Mouse (Mus musculus) left cerebral cortex, postnatal 25 days (tissue): ENCODE measurements around the gene Olfr790. TPM values are rescaled to one million over a fixed set of nuclear protein-coding genes. Genes with fewer than 3 reads are reported as not detected.

Source experiments
- DNase-seq, 2 experiments: peaks; one replicate each; pipeline ENCODE4 v3.0.0; 2022; ENCODE audit warnings: low spot score in 2 of 2, mixed read lengths in 1 of 2
- intact Hi-C: fragments of 180-260 bp; cut with DNase I; formaldehyde crosslinking; loops from one replicate; pipeline ENCODE4 v1.15.1; 2025
- total RNA-seq, 2 experiments: library from RNA; stranded (reverse); gene quantifications; 2 replicates each; pipeline ENCODE4 v1.2.3; 2021

The Olfr790 gene
- total RNA-seq, result not detected

DNA sequence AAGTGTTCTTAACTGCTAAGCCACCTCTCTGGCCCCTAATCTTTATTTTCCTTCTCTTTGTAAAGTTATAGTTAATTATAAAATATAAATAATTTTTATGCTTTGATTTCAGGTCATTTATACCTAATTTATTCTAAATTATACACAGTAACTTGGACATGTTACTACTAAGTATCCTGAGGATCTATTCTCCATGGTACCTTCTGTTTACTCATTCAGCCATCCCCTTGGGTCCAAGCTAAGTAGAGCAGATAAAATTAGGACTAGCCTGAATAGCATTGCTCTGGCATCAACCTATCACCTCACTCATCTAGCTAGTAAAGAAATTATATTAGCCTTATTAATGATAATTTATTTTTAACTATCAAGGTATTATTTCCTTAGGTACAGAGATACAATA is at the start of gene Olfr790:
Gene Olfr790, plus strand, starts transcription at position 301 of the 400 bp plus-strand sequence.
- no peak for DNase-seq
- intact Hi-C loops, result no loop called here

DNA sequence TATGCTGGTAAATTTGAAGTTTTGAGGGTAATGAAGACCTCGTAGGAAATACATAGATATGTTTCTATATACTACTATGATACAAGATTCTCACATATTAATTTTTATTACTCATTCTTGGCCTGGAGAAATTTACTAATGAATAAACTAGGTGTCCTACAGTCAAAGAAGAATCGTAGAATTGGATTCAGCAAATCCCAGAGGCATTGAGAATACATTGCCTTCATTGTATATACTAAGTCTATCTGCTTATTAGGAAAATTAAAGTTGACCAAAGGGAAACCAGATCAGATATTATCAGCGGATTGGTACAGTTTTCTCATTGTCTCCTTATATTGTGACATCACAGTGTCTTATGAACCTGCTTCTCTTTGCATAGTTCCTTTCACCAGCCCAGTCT is 36.7 kb upstream of the Olfr790 start, which contains the start of gene Olfr787:
Gene Olfr787, plus strand, starts transcription at position 301 of the 400 bp plus-strand sequence.
- intact Hi-C loops, result no loop called here

DNA sequence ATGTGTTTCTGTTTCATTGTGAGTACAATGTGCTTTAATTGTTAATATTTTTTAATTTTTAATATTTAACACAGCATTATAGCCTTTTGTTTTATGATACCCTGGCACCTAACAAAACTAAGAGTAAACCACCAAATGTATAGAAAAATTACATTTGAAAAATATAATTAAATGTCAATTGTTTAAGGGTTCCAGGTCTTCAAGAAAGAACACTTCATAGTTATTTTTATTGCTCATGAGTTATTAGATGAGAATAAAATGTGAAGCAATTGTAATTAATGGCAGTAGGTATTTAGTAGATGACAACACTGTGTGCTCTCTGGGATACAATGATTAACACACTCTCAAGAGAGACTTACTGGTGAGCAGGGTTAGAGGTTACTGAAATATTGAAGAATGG is 27.6 kb upstream of the Olfr790 start, which contains the start of gene Olfr788:
Gene Olfr788, plus strand, starts transcription at position 301 of the 400 bp plus-strand sequence.
- DNase-seq, result no peak
- intact Hi-C loops, result no loop called here

More for the DNA sequence above, 36.7 kb upstream of the Olfr790 start, which contains the start of gene Olfr787:
- no peak for DNase-seq

DNA sequence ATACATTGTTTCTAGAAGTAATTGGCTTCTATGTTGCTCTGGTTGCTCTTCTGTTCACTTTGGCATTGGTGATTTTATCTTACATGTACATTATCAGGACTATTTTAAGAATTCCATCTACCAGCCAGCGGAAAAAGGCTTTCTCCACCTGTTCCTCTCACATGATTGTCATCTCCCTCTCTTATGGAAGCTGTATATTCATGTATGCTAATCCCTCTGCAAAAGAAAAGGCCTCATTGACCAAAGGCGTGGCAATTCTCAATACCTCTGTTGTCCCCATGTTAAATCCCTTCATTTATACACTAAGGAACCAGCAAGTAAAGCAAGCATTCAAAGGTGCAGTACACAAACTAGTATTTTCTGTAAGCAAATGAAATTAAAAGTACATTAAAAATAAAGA is 25.0 kb upstream of the Olfr790 start:
- intact Hi-C loops, result no loop called here

DNA sequence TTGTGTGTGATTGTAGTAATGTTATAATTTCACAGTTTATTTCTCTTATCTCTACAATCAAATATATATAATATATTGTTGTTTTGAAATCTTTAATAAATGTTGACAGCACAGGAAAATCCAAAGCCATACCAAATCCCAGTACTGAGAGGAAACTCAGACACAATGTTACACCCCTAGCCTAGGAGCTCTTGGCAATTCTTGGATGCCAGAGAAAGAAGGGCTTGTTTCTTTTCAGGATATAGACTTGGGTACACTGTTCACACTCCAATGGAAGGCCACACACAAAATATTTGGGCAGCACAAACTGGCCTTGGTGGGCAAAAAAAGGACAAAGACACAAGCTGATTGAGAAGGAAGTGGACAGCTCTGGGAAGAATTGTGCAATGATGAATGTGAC is 24.6 kb upstream of the Olfr790 start:
- no peak for DNase-seq
- intact Hi-C loops, result no loop called here

More for the DNA sequence above, 25.0 kb upstream of the Olfr790 start:
- no peak for DNase-seq

DNA sequence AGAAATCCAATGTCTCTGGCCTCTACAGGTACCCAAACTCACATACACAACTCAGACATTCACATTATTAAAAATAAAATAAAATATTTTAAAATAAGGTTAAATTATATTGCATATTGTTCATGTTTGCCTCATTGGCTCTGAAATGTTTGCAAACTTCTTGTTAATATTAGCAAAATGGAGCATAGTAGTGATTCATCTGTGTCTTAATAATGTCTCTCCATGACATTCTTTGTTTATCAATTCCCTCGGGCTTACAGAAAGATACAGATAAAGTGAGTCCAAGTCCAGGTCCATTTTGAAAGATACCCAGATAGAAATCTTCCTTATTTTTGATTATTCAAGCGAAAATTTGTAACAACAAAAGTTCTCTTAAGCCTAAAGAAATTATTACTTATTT is 13.8 kb upstream of the Olfr790 start, which contains the start of gene Olfr789:
Gene Olfr789, plus strand, starts transcription at position 301 of the 400 bp plus-strand sequence.
- intact Hi-C loops, result no loop called here
- DNase-seq, result no peak

DNA sequence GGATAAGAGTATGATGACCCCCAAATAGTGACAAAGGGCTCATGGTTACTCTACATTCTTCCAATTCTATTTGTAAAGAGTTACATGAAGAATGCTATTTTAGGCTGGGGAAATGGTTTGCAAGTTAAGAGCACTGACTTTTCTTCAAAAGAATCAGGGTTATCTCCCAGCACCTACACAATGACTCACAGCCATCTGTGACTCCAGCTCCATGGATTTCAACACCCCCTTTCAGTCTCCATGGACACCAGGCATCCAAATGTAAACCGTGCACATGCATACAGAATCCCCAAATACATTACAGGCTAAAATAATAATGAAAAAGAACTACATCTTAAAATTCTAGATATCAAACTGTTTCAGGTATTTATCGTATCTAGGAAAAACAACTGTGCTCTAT is 8.2 kb upstream of the Olfr790 start:
- intact Hi-C loops, result no loop called here
- peak; percentile 4 to 80 for DNase-seq

DNA sequence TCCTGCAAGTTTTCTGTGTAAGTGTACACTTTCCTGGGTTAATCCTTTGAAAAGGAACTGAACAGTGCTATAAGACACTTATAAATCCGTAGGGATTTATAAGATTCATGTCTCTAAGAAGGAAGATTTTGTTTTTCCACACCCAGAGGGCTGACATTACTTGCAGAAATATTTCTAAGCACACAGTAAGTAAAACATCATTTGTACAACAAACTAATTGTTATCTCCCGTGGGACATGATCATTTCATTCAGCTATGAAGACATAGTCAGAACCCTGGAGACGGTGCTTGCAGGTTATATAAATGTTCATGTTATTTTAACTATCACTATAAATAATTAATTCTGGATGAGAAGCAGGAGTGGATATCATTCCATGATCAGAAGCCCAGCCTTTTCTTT is 23.2 kb downstream of the Olfr790 start, which contains the start of gene Olfr791:
Gene Olfr791, plus strand, starts transcription at position 301 of the 400 bp plus-strand sequence.
- intact Hi-C loops, result no loop called here
- no peak for DNase-seq

DNA sequence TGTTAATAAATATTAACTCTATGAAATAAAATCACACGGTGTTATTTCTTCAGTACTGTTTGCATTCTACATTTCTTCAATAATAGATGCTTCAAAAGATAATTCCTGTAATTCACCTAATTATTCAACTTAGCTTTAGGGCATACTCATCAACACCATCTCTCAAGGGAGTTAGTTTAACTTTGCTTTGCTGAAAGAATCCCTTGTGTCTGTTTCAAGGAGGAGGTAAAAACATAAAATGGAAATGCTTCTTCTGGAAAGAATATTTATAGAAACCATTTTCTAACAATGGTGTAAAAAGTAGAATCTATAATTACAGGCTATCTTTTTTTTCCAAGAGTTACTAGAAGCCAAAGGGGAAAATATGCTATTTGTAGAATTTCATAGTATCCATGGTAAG is 40.6 kb downstream of the Olfr790 start, which contains the start of gene Olfr792:
Gene Olfr792, plus strand, starts transcription at position 301 of the 400 bp plus-strand sequence.
- intact Hi-C loops, result no loop called here
- DNase-seq, result no peak

DNA sequence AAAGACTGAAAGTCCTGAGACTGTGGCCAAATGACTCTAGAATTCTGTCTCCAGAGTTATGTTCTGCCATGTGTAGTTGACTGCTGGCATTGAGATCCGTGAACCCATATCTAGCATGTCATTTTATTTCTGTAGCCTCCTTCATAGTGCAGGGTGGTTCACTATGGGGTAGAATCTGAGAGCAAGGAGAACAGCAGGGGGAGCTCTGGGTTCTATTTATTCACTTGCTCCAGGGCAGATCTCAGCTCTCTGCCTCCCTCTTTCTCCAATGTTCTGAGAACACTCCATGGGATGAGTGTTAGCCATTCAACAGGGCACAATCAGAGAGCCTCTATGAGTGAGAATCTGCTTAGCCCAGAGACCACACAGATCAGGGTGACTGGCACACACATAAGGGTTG is 51.1 kb downstream of the Olfr790 start:
- peak; percentile 14 for DNase-seq
- intact Hi-C loops, result loop anchor here (2.0 kb wide), 1 partner anchor 543 kb away; no protein-coding TSS in a partner anchor

Other genes with a start within 250 kb of the Olfr790 start
- not detected for gene Olfr776, start 239.4 kb upstream of the Olfr790 start, total RNA-seq
- gene Olfr777, start 227.0 kb upstream of the Olfr790 start, total RNA-seq, result not detected
- not detected for gene Olfr780, start 180.4 kb upstream of the Olfr790 start, total RNA-seq
- gene Olfr781, start 169.6 kb upstream of the Olfr790 start, total RNA-seq, result not detected
- gene Olfr782, start 149.6 kb upstream of the Olfr790 start, total RNA-seq, result not detected
- gene Olfr784, start 114.4 kb upstream of the Olfr790 start, total RNA-seq, result under 1 TPM in 1 of 2 experiments, not detected in 1; 0.23 TPM
- not detected for gene Olfr785, start 93.1 kb upstream of the Olfr790 start, total RNA-seq
- gene Olfr786, start 71.2 kb upstream of the Olfr790 start, total RNA-seq, result not detected
- not detected for gene Olfr787, start 36.6 kb upstream of the Olfr790 start, total RNA-seq
- gene Olfr788, start 27.5 kb upstream of the Olfr790 start, total RNA-seq, result not detected
- not detected for gene Olfr789, start 13.7 kb upstream of the Olfr790 start, total RNA-seq
- not detected for gene Olfr791, start 23.3 kb downstream of the Olfr790 start, total RNA-seq
- not detected for gene Olfr792, start 40.7 kb downstream of the Olfr790 start, total RNA-seq
- gene Olfr794, start 69.2 kb downstream of the Olfr790 start, total RNA-seq, result not detected
- gene Olfr796, start 114.1 kb downstream of the Olfr790 start, total RNA-seq, result not detected
- gene Olfr798, start 129.4 kb downstream of the Olfr790 start, total RNA-seq, result not detected
- gene Olfr799, start 139.0 kb downstream of the Olfr790 start, total RNA-seq, result not detected
- gene Olfr800, start 159.2 kb downstream of the Olfr790 start, total RNA-seq, result not detected
- gene Olfr801, start 175.4 kb downstream of the Olfr790 start, total RNA-seq, result not detected
- under 1 TPM; 0.14 to 0.21 TPM for gene Olfr802, start 189.7 kb downstream of the Olfr790 start, total RNA-seq
- not detected for gene Olfr803, start 195.8 kb downstream of the Olfr790 start, total RNA-seq
- not detected for gene Olfr804, start 204.7 kb downstream of the Olfr790 start, total RNA-seq
- gene Olfr805, start 230.9 kb downstream of the Olfr790 start, total RNA-seq, result not detected
- gene Olfr806, start 243.4 kb downstream of the Olfr790 start, total RNA-seq, result not detected